Mouse (Mus musculus) activated CD4-positive, CD25-positive, alpha-beta regulatory T cell, adult 4 months (primary cell): ENCODE data around the gene Ubash3a. TPM values are rescaled to one million over a fixed set of nuclear protein-coding genes. Genes with fewer than 3 reads are reported as not detected.
A peak's percentile ranks its signal among the peaks of the same experiment; 100 is the strongest.
"Not testable (repeated sequence)": the region's sequence is repeated elsewhere in the genome, so short reads cannot be mapped to it uniquely, and the experiment has no call there.

Source experiments
- ATAC-seq: one replicate; pipeline ENCODE4 v1.8.0; 2017
- polyA plus RNA-seq, 2 experiments: library from polyadenylated mRNA; unstranded; fragments of 100-300 nt; shearing (Covaris generic); gene quantifications; one replicate each; pipeline ENCODE4 v1.2.1; 2017

The Ubash3a gene
- polyA plus RNA-seq, 2 experiments from 2014 or later, result 235 to 244 TPM

DNA sequence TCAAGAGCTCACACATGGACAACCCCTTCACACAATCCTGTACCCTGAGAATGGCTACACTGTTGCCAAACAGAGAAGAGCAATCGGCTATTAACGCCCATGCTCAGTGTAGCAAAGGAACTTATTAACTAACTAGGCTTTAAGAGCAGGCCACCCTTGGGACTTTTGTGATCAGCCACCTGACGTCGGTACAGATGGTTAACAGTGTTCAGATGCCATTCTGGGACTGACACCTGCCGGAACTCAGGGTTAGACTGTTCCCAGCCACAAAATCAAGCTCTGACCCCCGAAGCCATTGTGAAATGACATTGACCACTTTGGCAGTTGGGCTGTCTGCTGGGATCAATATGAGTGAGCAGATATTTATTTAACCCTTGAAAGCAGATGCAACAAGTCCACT is 53.7 kb downstream of the Ubash3a start:
- ATAC-seq, result no peak

DNA sequence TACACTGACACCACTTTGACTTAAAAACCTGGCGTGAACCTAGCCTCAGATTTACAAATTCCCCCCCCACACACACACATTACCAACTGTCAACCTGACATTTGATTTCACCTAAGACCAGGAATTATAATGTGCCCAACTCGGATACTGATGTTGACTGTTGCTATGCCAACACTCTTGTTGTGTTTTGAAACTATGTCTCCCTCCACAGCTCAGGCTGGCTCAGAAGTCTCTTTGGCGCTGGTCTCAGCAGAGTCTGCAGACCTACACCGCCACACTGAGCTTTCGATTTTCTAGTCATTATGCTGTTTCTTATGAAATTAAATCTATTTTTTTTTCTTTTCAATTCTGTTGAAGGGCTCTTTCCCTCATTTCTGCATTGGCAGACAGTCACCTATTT is 55.0 kb downstream of the Ubash3a start:
- no peak for ATAC-seq

GRCm38 (mm10) chr17:31263770-31264169 is 56.1 kb downstream of the Ubash3a start:
- no peak for ATAC-seq

DNA sequence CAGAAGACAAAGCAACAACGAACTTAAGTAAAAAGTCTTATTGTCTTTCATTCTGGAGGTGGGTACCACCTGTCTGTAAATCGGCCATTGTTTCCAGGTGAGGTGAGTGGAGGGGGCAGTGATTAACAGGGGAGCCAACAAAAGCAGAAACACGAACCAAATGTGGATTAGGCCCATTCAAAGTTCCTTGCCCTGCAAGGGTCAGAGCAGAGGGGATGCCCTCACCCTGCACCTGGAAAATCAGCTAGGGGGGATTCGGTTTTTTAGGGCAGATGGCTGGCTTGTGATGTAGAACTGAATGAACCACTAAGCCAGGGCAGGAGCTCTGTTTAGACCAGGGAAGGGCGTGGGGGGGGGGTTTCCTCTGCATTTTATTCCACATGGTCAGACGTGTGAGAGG is 56.7 kb downstream of the Ubash3a start:
- ATAC-seq, result no peak

GRCm38 (mm10) chr17:31265171-31265572 is 57.5 kb downstream of the Ubash3a start:
- no peak for ATAC-seq

DNA sequence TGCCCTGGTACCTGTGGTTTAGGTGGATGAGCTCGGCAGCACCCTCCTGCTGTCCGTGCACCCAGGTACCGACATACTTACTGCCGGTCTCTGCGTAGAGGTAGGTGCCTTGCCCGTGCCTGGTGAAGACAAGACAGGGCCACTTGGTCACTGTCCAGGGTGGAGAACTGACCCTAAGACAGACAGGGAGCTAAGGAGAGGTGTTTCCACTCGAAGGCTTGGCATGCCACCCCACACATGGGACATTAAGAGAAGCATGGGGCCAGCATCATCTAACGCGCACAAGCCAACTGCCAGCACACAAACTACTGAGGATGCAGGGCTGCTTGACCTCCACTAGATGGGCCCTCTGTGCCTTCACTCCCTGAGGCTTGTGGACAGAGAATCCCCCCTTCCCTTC is 58.2 kb downstream of the Ubash3a start:
- no peak for ATAC-seq

DNA sequence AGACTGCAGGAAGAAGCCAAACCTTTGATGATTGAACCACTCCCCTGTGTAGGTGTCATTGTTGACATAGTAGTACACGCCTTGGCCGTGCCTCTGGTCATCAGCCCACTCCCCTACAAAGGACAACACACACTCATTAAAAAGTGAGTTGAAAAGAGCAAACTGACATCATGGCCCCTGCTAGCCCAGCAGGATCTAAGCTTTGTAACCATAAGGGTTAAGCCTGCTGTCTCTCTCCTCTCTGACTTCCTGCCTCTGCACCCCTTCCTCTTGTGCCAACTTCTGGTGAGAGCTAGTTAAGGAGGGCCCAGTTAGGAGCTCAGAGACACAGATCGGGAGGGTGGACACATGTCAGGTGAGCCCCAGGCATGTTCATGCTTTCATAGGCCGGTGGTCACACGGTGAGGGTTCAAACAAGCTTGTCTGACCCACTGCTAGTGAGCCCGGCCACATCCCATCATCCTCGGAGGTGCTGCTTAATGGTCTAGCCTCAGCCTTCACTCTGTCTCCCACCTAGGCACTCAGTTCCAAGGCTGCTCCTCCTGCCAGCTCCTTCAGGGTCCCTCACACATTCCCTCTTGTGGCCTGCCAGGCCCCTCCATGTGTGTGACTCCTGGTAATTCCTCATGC is 58.8 kb downstream of the Ubash3a start:
- no peak for ATAC-seq

- ATAC-seq, result no peak
Observed at GRCm38 (mm10) chr17:31267138-31267537, 59.5 kb downstream of the Ubash3a start.

- no peak for ATAC-seq
Observed at GRCm38 (mm10) chr17:31267603-31268002, 59.9 kb downstream of the Ubash3a start.

DNA sequence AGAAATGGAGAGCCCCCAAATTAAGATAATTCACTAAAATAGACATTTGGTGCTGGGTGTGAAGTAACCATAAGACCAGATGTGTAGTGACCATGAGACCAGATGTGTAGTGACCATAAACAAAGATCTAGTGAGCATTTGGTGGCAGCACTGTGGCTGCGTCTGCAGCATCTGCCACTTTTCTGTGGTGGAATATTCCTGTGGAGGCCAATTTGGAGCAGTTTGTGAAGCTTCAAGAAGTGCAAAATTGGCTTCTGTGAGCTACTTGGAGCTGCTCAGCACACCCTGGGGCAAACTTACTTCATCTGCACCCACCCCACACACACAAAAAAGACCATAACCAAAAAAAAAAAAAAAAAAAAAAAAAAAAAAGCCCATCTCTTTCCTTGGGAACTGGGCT is 60.3 kb downstream of the Ubash3a start:
- ATAC-seq, result no peak

DNA sequence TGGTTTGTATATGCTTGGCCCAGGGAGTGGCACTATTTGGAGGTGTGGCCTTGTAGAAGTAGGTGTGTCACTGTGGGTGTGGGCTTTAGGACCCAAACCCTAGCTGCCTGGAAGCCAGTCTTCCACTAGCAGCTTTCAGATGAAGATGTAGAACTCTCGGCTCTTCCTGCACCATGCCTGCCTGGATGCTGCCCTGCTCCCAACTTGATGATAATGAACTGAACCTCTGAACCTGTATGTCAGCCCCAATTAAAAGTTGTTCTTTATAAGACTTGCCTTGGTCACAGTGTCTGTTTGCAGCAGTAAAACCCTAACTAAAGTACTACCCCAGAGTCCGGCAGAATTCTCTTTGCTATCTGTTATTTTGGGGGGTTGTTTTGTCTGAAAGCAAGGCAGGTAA is 62.1 kb downstream of the Ubash3a start:
- ATAC-seq, result no peak

GRCm38 (mm10) chr17:31270246-31270645 is 62.6 kb downstream of the Ubash3a start:
- ATAC-seq, result no peak

GRCm38 (mm10) chr17:31270736-31271135 is 63.1 kb downstream of the Ubash3a start:
- ATAC-seq, result not testable (repeated sequence)

DNA sequence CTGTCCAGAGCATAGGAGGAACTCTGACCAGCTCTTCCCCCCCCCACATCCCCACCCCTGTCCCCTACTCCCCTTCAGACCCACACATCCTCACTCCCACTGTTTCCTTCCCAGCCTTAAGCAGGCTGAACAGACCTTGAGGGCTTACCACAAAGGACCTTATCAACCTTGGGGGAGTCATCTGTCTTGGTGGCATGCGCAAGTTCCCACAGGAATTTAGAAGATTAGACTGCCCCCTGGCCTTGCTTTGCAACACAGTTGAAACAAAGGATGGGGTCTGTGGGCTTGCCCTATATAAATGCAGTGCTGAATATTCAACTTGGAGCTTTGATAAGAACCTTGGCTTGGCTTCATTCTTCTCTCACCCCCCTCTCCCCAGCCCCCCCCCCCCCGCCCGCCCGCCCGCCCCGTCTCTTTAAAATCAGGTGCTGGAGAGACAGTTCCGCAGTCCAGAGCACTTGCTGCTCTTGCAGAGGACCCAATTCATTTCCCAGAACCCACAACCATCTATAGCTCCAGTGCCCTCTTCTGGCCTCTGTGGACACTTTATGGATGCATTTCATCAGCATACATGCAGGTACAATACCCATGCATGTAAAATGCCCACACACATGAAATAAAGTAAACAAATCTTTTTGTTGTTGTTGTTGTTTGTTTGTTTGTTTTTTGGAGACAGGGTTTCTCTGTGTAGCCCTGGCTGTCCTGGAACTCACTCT is 63.6 kb downstream of the Ubash3a start:
- no peak for ATAC-seq

- ATAC-seq, result no peak
Observed at GRCm38 (mm10) chr17:31272416-31273165, 64.9 kb downstream of the Ubash3a start.

DNA sequence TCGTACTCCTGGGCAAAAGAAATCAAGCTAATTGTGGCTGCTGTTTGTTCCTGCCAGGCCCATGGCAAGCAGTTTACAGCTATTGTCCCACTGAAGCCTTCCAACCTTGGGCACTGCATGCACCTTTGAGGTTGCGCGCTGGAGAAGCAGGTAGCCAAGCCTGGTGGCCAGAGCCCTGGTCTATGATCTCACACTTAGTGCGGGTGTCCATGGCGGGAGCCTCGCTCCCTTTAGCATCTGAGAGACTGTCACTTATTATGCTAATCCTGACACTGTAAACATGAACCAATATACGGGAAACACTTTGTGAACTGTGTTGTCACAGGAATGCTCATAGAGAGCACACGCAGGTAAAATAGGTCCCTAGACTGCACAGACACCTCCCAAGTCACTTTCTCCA is 66.0 kb downstream of the Ubash3a start:
- ATAC-seq, result no peak

DNA sequence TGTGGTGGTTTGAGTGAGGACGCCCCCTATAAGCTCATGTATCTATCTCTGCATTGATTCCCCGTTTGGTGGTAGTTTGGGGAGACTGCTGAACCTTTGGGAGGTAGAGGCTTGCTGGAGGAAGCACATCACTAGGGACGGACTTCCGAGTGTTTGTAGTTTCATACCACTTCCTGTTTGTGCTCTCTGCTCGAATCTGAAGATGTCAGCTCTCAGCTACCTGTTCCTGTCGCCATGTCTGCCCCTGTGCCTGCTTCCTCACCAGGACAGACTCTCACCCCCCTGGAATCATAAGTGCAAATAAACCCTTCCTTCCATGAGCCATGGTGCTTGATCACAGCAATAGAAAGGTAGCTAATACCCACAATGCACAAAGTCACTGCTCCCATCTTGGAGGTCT is 67.5 kb downstream of the Ubash3a start:
- peak; percentile 47 for ATAC-seq

DNA sequence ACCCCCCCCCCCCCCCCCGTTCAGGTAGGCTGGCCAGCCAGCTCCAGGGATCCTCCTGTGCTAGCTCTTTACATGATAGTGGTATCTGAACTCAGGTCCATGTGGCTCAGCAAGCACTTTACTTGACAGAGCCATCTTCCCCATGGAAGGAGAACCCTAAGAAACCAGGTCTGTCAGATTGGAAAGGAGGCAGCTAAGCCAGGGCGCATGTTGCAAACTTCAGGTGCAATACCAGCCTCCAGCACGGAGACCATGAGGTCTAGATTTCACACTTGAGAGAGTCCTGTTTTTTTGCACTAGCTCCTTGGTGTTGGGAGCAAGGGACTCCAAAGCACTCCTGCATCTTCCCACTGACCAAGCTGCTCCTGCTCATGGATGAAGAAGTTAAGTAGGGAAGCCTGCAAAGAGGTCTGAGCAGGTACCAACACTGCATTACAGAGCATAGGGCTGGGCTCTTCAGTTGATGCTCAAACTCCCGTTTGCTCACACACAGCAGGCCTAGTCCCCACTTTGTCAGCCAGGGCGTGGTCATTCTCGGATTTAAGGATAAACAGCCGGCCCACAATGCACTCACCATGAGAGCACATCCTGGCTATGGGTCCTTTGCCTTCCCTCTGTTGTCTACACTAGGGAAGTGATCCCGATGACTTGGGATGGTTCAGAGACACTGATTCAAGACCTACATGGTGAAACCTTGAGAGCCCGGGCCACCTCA is 68.7 kb downstream of the Ubash3a start:
- no peak for ATAC-seq

- peak; percentile 92 for ATAC-seq
Observed at GRCm38 (mm10) chr17:31276922-31277918, 69.5 kb downstream of the Ubash3a start, which contains the start of gene Rsph1. TSS of gene Rsph1 (minus strand) at chr17:31277383.

DNA sequence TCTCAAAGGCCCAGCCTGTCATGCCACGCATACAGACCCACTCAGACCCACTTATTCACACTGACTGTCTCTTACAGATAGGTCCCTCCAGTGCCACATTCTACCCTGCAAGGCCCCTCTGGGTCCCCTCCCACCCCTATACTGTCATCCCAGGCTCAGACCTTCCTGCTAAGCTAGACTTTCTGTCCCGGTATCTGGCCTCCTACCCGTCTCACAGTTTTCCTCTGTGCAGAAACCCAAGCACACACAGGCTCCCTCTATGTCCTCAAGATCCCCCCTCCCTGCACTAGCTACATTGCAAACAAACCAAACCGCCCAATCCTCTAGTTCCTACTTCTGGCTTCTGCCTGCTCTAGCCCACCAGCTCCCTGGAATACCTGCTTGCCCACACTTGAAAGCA is 70.3 kb downstream of the Ubash3a start:
- ATAC-seq, result no peak

GRCm38 (mm10) chr17:31279541-31279940 is 71.9 kb downstream of the Ubash3a start:
- no peak for ATAC-seq

- no peak for ATAC-seq
Observed at GRCm38 (mm10) chr17:31280269-31280668, 72.6 kb downstream of the Ubash3a start.
